Mouse (Mus musculus): ENCODE data around the gene AU040320.

- no peak for TF ChIP-seq CTCF (IDR thresholded peaks at IDR 0.05; ENCODE audit: low read depth)
- TF ChIP-seq EP300 (IDR thresholded peaks at IDR 0.05; ENCODE audit: low read depth), result no peak
Observed at GRCm38 (mm10) chr4:126735382-126736000, 17.9 kb upstream of the AU040320 start.

Data from liver, embryonic 14.5 days (tissue).